Comparison of ENCODE assay signal across 8 mouse cellular contexts in genomic region chr4:119105704-119106103, GRCm38 (mm10). TPM values are rescaled to one million over a fixed set of nuclear protein-coding genes. Genes with fewer than 3 reads are reported as not detected.
DNase-seq lines count a peak whose midpoint lies in the region; ATAC-seq lines count a peak whose summit lies in the region.

No protein-coding gene starts in this region.

- peaks cover 81% of the 10 kb centered on the region for H3K4me1 ChIP-seq in liver, embryonic 13.5 days (replicated peaks)
- peaks cover 21% of the 10 kb centered on the region for H3K4me1 ChIP-seq in stomach, embryonic 15.5 days

- H3K36me3 ChIP-seq in liver, embryonic 13.5 days = peaks cover 10% of the 10 kb centered on the region
- no peaks in the 10 kb centered on the region for H3K36me3 ChIP-seq in stomach, embryonic 15.5 days

- H3K4me2 ChIP-seq in liver, embryonic 13.5 days = peak overlapping the region; percentile 69
- peak overlapping the region; percentile 55 for H3K4me2 ChIP-seq in stomach, embryonic 15.5 days

- WGBS in liver, embryonic 13.5 days (ENCODE audit: insufficient replicate concordance) = under 1% methylated on average over 18 of the region's 18 CpGs
- 1% methylated on average over 18 of the region's 18 CpGs for WGBS in stomach, embryonic 15.5 days

- no peaks in the 10 kb centered on the region for H3K9me3 ChIP-seq in liver, embryonic 13.5 days (replicated peaks)
- H3K9me3 ChIP-seq in stomach, embryonic 15.5 days = no peaks in the 10 kb centered on the region

- H3K4me3 ChIP-seq in liver, embryonic 13.5 days (replicated peaks) = peak overlapping the region; percentile 54
- H3K4me3 ChIP-seq in stomach, embryonic 15.5 days (replicated peaks) = peak overlapping the region; percentile 29

- H3K9ac ChIP-seq in liver, embryonic 13.5 days = peak overlapping the region; percentile 97
- no peak overlapping the region for H3K9ac ChIP-seq in stomach, embryonic 15.5 days

- peaks cover 5% of the 10 kb centered on the region; the same call in 1 of the 2 replicates for H3K27me3 ChIP-seq in liver, embryonic 13.5 days
- no peaks in the 10 kb centered on the region for H3K27me3 ChIP-seq in stomach, embryonic 15.5 days (replicated peaks)

- no peak for ATAC-seq in cerebellum, adult (ENCODE audit: insufficient number of reproducible peaks, low FRiP score, low TSS enrichment)
- peak; percentile 78 for ATAC-seq in liver, embryonic 13.5 days (ENCODE audit: low read depth)
- peak; percentile 85 for ATAC-seq in stomach, embryonic 15.5 days (ENCODE audit: insufficient read depth, low FRiP score, low read depth)

- peak overlapping the region; percentile 95 for H3K27ac ChIP-seq in liver, embryonic 13.5 days
- peak overlapping the region; percentile 87 for H3K27ac ChIP-seq in stomach, embryonic 15.5 days

- DNase-seq in cerebellum, adult 9-11 months = peak; percentile 47
- peak; percentile 85 for DNase-seq in embryo, embryonic 10.5 days (ENCODE audit: low spot score)
- DNase-seq in heart, adult 11 months = peak; percentile 96
- peak; percentile 90 for DNase-seq in kidney, adult 11 months
- peak; percentile 92 for DNase-seq in liver, embryonic 13.5 days
- peak; percentile 76 to 83 for DNase-seq in natural killer cell, adult 2 months (ENCODE audit: low spot score in 2 of 2)

RNA-seq across cellular contexts. Expression of gene Slc2a1, which starts 2.8 kb away (rescaled TPM):
- polyA plus RNA-seq in liver, embryonic 13.5 days (2015; fragmentation: Nextera tagmentation; extraction: Ambion mirVana) = 272 and 303 TPM in 2 replicates
- polyA plus RNA-seq in stomach, embryonic 15.5 days (2015; fragmentation: Nextera tagmentation; extraction: Ambion mirVana) = 119 and 129 TPM in 2 replicates
